Mouse (Mus musculus) neural tube, embryonic 14.5 days (tissue): ENCODE measurements around the gene Ecpas. TPM values are rescaled to one million over a fixed set of nuclear protein-coding genes. Genes with fewer than 3 reads are reported as not detected.

ENCODE experiments used
- ATAC-seq: fragments of 200-750 bp; cut with Nextera tagmentation; 2 replicates; pipeline ENCODE4 v1.8.0; 2017; ENCODE audit warnings: low read depth, mild to moderate bottlenecking, moderate TSS enrichment, moderate library complexity
- H3K27ac ChIP-seq: fragments of 300-500 bp; sonication (generic); 2 replicates; pipeline ENCODE4 v1.5.1; 2014; ENCODE audit warnings: low read depth, mild to moderate bottlenecking, control low read depth, low read length, moderate library complexity, mixed read lengths
- H3K27me3 ChIP-seq: fragments of 300-500 bp; sonication (generic); 2 replicates; pipeline ENCODE4 v1.6.1; 2014; ENCODE audit warnings: low read length; ENCODE audit not compliant: control insufficient read depth, insufficient read depth
- H3K36me3 ChIP-seq: fragments of 300-500 bp; sonication (generic); 2 replicates; pipeline ENCODE4 v1.6.1; 2014; ENCODE audit warnings: low read length, mixed read lengths; ENCODE audit not compliant: control insufficient read depth, insufficient read depth
- H3K4me1 ChIP-seq: fragments of 300-500 bp; sonication (generic); 2 replicates; pipeline ENCODE4 v1.6.1; 2014; ENCODE audit warnings: low read length; ENCODE audit not compliant: control insufficient read depth, insufficient read depth
- H3K4me2 ChIP-seq: fragments of 300-500 bp; sonication (generic); 2 replicates; pipeline ENCODE4 v1.6.1; 2014; ENCODE audit warnings: mild to moderate bottlenecking, low read depth, low read length, control low read depth
- H3K4me3 ChIP-seq: fragments of 300-500 bp; sonication (generic); 2 replicates; pipeline ENCODE4 v1.5.1; 2014; ENCODE audit warnings: low read depth, low read length, control low read depth, mixed read lengths
- H3K9ac ChIP-seq: fragments of 300-500 bp; sonication (generic); replicated peaks from 2 replicates; pipeline ENCODE4 v1.6.1; 2014; ENCODE audit warnings: low read depth, mild to moderate bottlenecking, control low read depth, low read length, mixed read lengths
- H3K9me3 ChIP-seq: fragments of 300-500 bp; sonication (generic); 2 replicates; pipeline ENCODE4 v1.6.1; 2016; ENCODE audit warnings: low read length; ENCODE audit not compliant: control insufficient read depth
- WGBS: fragments of 180-500 bp; shearing (Covaris S2); extraction: QIAGEN DNeasy Blood & Tissue Kit; methylation state at CpG from one replicate; pipeline ENCODE4 v1.1.7; 2014; 5-methylcytosine and 5-hydroxymethylcytosine counted together
- polyA plus RNA-seq: library from polyadenylated mRNA; unstranded; fragments of >200 nt; fragmentation: Nextera tagmentation; extraction: Ambion mirVana; gene quantifications from 2 replicates; pipeline ENCODE4 v1.2.1, GENCODE M21; 2014

Gene Ecpas
- 55.7 and 58.6 TPM in 2 replicates for polyA plus RNA-seq

GRCm38 (mm10) chr4:58912629-58913335, at the start of gene Ecpas:
TSS of gene Ecpas (minus strand) at chr4:58912749.
- Histone ChIP-seq H3K27me3 (no peaks in the 10 kb centered on the region), H3K9ac (peak within 1 kb of the TSS; percentile 97), H3K4me2 (peak within 1 kb of the TSS; percentile 42), H3K36me3 (no peaks in the 10 kb centered on the region), H3K9me3 (no peaks in the 10 kb centered on the region), H3K27ac (peak within 1 kb of the TSS; percentile 98), H3K4me1 (peaks cover 6% of the 10 kb centered on the region; the same call in 1 of the 2 replicates), H3K4me3 (peak within 1 kb of the TSS; percentile 71)
- WGBS = 4% methylated on average over 40 of the region's 43 CpGs
- ATAC-seq = no peak; the same call in 1 of the 2 replicates

GRCm38 (mm10) chr4:58961719-58962118, 49.2 kb upstream of the Ecpas start:
- no peak overlapping the region for H3K4me2 ChIP-seq
- H3K4me1 ChIP-seq = no peaks in the 10 kb centered on the region
- H3K36me3 ChIP-seq = no peaks in the 10 kb centered on the region
- WGBS = 93% methylated on average over 15 of the region's 15 CpGs
- H3K4me3 ChIP-seq = no peak overlapping the region
- H3K27me3 ChIP-seq = no peaks in the 10 kb centered on the region
- no peak overlapping the region for H3K9ac ChIP-seq
- no peak overlapping the region for H3K27ac ChIP-seq
- H3K9me3 ChIP-seq = no peaks in the 10 kb centered on the region
- ATAC-seq = no peak

GRCm38 (mm10) chr4:58952630-58953029, 40.1 kb upstream of the Ecpas start:
- Histone ChIP-seq H3K27me3 (no peaks in the 10 kb centered on the region), H3K9me3 (no peaks in the 10 kb centered on the region), H3K4me2 (no peak overlapping the region), H3K9ac (no peak overlapping the region), H3K4me3 (no peak overlapping the region), H3K36me3 (no peaks in the 10 kb centered on the region), H3K27ac (no peak overlapping the region), H3K4me1 (no peaks in the 10 kb centered on the region)
- WGBS = 93% methylated on average over 11 of the region's 11 CpGs
- ATAC-seq = no peak

GRCm38 (mm10) chr4:58948391-58948790, 35.8 kb upstream of the Ecpas start:
- H3K9ac ChIP-seq = no peak overlapping the region
- no peaks in the 10 kb centered on the region for H3K36me3 ChIP-seq
- H3K4me1 ChIP-seq = peaks cover 9% of the 10 kb centered on the region
- no peak for ATAC-seq
- no peaks in the 10 kb centered on the region for H3K9me3 ChIP-seq
- no peaks in the 10 kb centered on the region; the same call in 1 of the 2 replicates for H3K27me3 ChIP-seq
- H3K4me2 ChIP-seq = no peak overlapping the region
- no peak overlapping the region for H3K4me3 ChIP-seq
- no peak overlapping the region for H3K27ac ChIP-seq
- WGBS = 83% methylated on average over 4 of the region's 4 CpGs

- ATAC-seq = no peak
- H3K27ac ChIP-seq = no peak overlapping the region
- H3K4me1 ChIP-seq = peaks cover 9% of the 10 kb centered on the region
- H3K4me2 ChIP-seq = peak overlapping the region; percentile 80; the same call in 1 of the 2 replicates
- H3K9me3 ChIP-seq = no peaks in the 10 kb centered on the region
- peak overlapping the region; percentile 70 for H3K4me3 ChIP-seq
- no peaks in the 10 kb centered on the region for H3K36me3 ChIP-seq
- WGBS = 41% methylated on average over 5 of the region's 5 CpGs
- H3K9ac ChIP-seq = no peak overlapping the region
- H3K27me3 ChIP-seq = no peaks in the 10 kb centered on the region; the same call in 1 of the 2 replicates
Observed at GRCm38 (mm10) chr4:58944695-58945094, 32.1 kb upstream of the Ecpas start.

- Histone ChIP-seq H3K27me3 (no peaks in the 10 kb centered on the region; the same call in 1 of the 2 replicates), H3K4me3 (peak overlapping the region; percentile 70), H3K4me1 (peaks cover 9% of the 10 kb centered on the region), H3K9me3 (no peaks in the 10 kb centered on the region), H3K9ac (peak overlapping the region; percentile 70), H3K27ac (no peak overlapping the region), H3K4me2 (peak overlapping the region; percentile 80), H3K36me3 (no peaks in the 10 kb centered on the region)
- WGBS = 10% methylated on average over 6 of the region's 6 CpGs
- peak; percentile 19; the same call in 1 of the 2 replicates for ATAC-seq
Observed at GRCm38 (mm10) chr4:58944206-58944553, 31.6 kb upstream of the Ecpas start.

- peaks cover 9% of the 10 kb centered on the region for H3K4me1 ChIP-seq
- peak within 1 kb of the TSS; percentile 70 for H3K4me3 ChIP-seq
- H3K27me3 ChIP-seq = no peaks in the 10 kb centered on the region; the same call in 1 of the 2 replicates
- 1% methylated on average over 50 of the region's 50 CpGs for WGBS
- H3K9me3 ChIP-seq = no peaks in the 10 kb centered on the region
- H3K36me3 ChIP-seq = no peaks in the 10 kb centered on the region
- ATAC-seq = peak; percentile 92
- peak within 1 kb of the TSS; percentile 70 for H3K9ac ChIP-seq
- H3K4me2 ChIP-seq = peak within 1 kb of the TSS; percentile 80
- H3K27ac ChIP-seq = peak within 1 kb of the TSS; percentile 34
Observed at GRCm38 (mm10) chr4:58943420-58944205, 31.1 kb upstream of the Ecpas start, which contains the start of gene Zkscan16. TSS of gene Zkscan16 (plus strand) at chr4:58943628.

- no peaks in the 10 kb centered on the region; the same call in 1 of the 2 replicates for H3K27me3 ChIP-seq
- H3K27ac ChIP-seq = peak overlapping the region; percentile 34; the same call in 1 of the 2 replicates
- no peaks in the 10 kb centered on the region for H3K9me3 ChIP-seq
- H3K4me1 ChIP-seq = peaks cover 9% of the 10 kb centered on the region
- peak overlapping the region; percentile 70; the same call in 1 of the 2 replicates for H3K9ac ChIP-seq
- peak overlapping the region; percentile 70 for H3K4me3 ChIP-seq
- 83% methylated on average over 4 of the region's 4 CpGs for WGBS
- H3K36me3 ChIP-seq = no peaks in the 10 kb centered on the region
- ATAC-seq = peak; percentile 7; the same call in 1 of the 2 replicates
- H3K4me2 ChIP-seq = peak overlapping the region; percentile 80
Observed at GRCm38 (mm10) chr4:58942942-58943341, 30.4 kb upstream of the Ecpas start.

- H3K27ac ChIP-seq = no peak overlapping the region
- peaks cover 9% of the 10 kb centered on the region for H3K4me1 ChIP-seq
Observed at GRCm38 (mm10) chr4:58941638-58942037, 29.1 kb upstream of the Ecpas start.

More at GRCm38 (mm10) chr4:58941638-58942037, 29.1 kb upstream of the Ecpas start:
- Histone ChIP-seq H3K27me3 (no peaks in the 10 kb centered on the region; the same call in 1 of the 2 replicates), H3K9ac (no peak overlapping the region), H3K9me3 (no peaks in the 10 kb centered on the region), H3K4me2 (no peak overlapping the region), H3K4me3 (no peak overlapping the region), H3K36me3 (no peaks in the 10 kb centered on the region)
- no peak for ATAC-seq
